Mouse (Mus musculus) kidney, adult 2 months (tissue): Measurements from ENCODE around the gene Cdca7l.

Experiments
- CTCF ChIP-seq: fragments of 200-500 bp; conservative IDR thresholded peaks from 2 replicates; pipeline ENCODE4 v1.5.1; 2011; ENCODE audit warnings: low read depth, mild to moderate bottlenecking, control low read depth, low read length, moderate library complexity, mixed read lengths; ENCODE audit not compliant: insufficient read depth, insufficient read length
- POLR2A ChIP-seq: fragments of 200-500 bp; IDR thresholded peaks from one replicate; pipeline ENCODE4 v1.6.1; 2011; ENCODE audit warnings: low read depth, low read length, control low read depth

DNA sequence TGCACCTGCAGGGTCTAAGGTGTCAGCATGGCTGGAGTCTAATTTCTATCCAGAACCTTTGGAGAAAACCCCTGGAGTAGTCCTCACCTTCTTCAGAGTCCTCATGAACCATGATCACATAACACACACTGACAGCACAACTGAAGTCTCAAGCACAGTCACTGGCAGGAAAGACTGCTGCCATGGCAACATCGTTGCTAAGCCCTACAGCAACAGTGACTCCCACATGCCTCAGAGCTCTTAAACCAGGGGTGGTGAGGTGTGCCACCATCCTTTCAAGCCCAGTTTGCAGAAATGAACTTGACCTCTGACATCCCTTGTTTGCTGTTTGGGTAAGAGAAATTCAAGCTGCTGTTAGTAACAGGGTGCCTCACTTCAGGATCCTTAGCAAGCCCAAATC lies 42.4 kb upstream of the Cdca7l start:
- TF ChIP-seq CTCF: no peak
- TF ChIP-seq POLR2A: no peak
